Comparison of ENCODE assay signal across 16 mouse cellular contexts in the genomic region with DNA sequence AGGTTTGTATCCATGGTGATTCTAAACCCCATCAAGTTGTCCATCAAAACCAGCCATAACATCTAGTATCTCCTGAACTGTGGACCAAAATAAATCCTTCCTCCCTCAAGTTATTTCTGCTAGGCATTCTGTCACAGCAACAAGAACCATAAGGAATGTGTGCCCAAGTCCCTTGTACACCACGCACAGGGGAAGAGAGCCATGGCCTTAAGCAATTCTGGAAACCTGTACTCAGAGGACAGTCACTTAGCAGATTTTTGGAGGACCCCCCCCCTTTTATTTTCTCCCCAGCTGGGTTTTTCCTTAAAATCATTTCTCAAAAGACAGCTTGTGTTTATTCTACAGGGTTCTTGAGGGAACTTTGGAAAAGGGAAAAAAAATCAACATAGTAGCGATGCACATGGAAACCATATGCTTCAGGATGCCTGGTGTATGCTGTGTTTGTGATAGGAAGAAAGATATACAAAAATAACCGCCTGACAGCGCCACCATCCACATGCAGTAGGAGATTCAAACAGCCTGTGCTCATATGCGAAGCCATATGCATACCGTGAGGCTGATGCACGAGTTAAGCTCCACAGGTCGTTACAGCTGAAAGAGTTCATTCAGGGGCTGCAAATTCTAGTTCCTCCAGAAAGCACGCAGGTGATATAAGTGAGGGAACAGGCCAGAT.
DNase-seq lines count a peak whose midpoint lies in the region; ATAC-seq and TF ChIP-seq lines count a peak whose summit lies in the region.
"Had no signal": no experiment of that assay in that cellular context is flagged by ENCODE, and none has a peak within 500 bp of the region (broad histone marks: within the 10 kb centered on the region; RNA-seq: fewer than 3 reads in every experiment).

No protein-coding gene starts in this region.

- TF ChIP-seq EP300 in lung, postnatal 0 days (IDR thresholded peaks at IDR 0.05) = no peak
- no peak for TF ChIP-seq EP300 in liver, postnatal 0 days (IDR thresholded peaks at IDR 0.05; ENCODE audit: low read depth)

- H3K9ac ChIP-seq in forebrain, embryonic 15.5 days (replicated peaks) = no peak overlapping the region
- H3K9ac ChIP-seq in forebrain, embryonic 12.5 days = no peak overlapping the region
- no peak overlapping the region for H3K9ac ChIP-seq in lung, postnatal 0 days (replicated peaks; ENCODE audit: low read depth)
- no peak overlapping the region for H3K9ac ChIP-seq in liver, postnatal 0 days (replicated peaks)
- H3K9ac ChIP-seq: hindbrain, embryonic 13.5 days; intestine, embryonic 15.5 days; kidney, embryonic 15.5 days; neural tube, embryonic 12.5 days had no signal

- H3K27me3 ChIP-seq in forebrain, embryonic 15.5 days = no peaks in the 10 kb centered on the region
- H3K27me3 ChIP-seq in forebrain, embryonic 12.5 days = no peaks in the 10 kb centered on the region
- no peaks in the 10 kb centered on the region for H3K27me3 ChIP-seq in lung, postnatal 0 days (replicated peaks; ENCODE audit: insufficient read depth, low read length)
- no peaks in the 10 kb centered on the region for H3K27me3 ChIP-seq in liver, postnatal 0 days (ENCODE audit: insufficient read depth, low read length)
- H3K27me3 ChIP-seq: hindbrain, embryonic 13.5 days; intestine, embryonic 15.5 days; kidney, embryonic 15.5 days; neural tube, embryonic 12.5 days had no signal

- H3K27ac ChIP-seq in forebrain, embryonic 15.5 days (replicated peaks) = no peak overlapping the region
- no peak overlapping the region for H3K27ac ChIP-seq in forebrain, embryonic 12.5 days
- H3K27ac ChIP-seq in lung, postnatal 0 days (ENCODE audit: low read length) = no peak overlapping the region
- H3K27ac ChIP-seq in liver, postnatal 0 days (ENCODE audit: low read depth) = no peak overlapping the region
- H3K27ac ChIP-seq: heart, adult 2 months; hindbrain, embryonic 13.5 days; intestine, embryonic 15.5 days; kidney, embryonic 15.5 days; neural tube, embryonic 12.5 days had no signal

- H3K4me1 ChIP-seq in forebrain, embryonic 15.5 days = no peaks in the 10 kb centered on the region
- no peaks in the 10 kb centered on the region for H3K4me1 ChIP-seq in forebrain, embryonic 12.5 days
- no peaks in the 10 kb centered on the region for H3K4me1 ChIP-seq in lung, postnatal 0 days (ENCODE audit: insufficient read depth, low read depth, low read length)
- no peaks in the 10 kb centered on the region for H3K4me1 ChIP-seq in liver, postnatal 0 days (ENCODE audit: insufficient read depth)
- H3K4me1 ChIP-seq: hindbrain, embryonic 13.5 days; intestine, embryonic 15.5 days; kidney, embryonic 15.5 days; neural tube, embryonic 12.5 days had no signal

- TF ChIP-seq CTCF in lung, postnatal 0 days (IDR thresholded peaks at IDR 0.05) = no peak
- no peak for TF ChIP-seq CTCF in liver, postnatal 0 days (IDR thresholded peaks at IDR 0.05; ENCODE audit: low read depth)

- peak; percentile 71 for ATAC-seq in forebrain, embryonic 15.5 days (replicated peaks)
- ATAC-seq in forebrain, embryonic 12.5 days (ENCODE audit: low FRiP score) = no peak
- peak; percentile 41; the same call in 1 of the 2 replicates for ATAC-seq in lung, postnatal 0 days
- ATAC-seq in liver, postnatal 0 days = no peak
- ATAC-seq in erythroblast, adult 5-6 weeks (replicated peaks; ENCODE audit: low FRiP score, poor library complexity, severe bottlenecking) = no peak
- ATAC-seq: intestine, embryonic 15.5 days had no signal

- H3K36me3 ChIP-seq in forebrain, embryonic 15.5 days = no peaks in the 10 kb centered on the region
- H3K36me3 ChIP-seq in forebrain, embryonic 12.5 days (replicated peaks) = no peaks in the 10 kb centered on the region
- no peaks in the 10 kb centered on the region for H3K36me3 ChIP-seq in lung, postnatal 0 days (ENCODE audit: insufficient read depth, low read length)
- H3K36me3 ChIP-seq in liver, postnatal 0 days (replicated peaks; ENCODE audit: insufficient read depth, low read length) = no peaks in the 10 kb centered on the region
- H3K36me3 ChIP-seq: hindbrain, embryonic 13.5 days; intestine, embryonic 15.5 days; kidney, embryonic 15.5 days; neural tube, embryonic 12.5 days had no signal

- 75% methylated on average over 9 of the region's 9 CpGs for WGBS in forebrain, embryonic 15.5 days
- 90% methylated on average over 9 of the region's 9 CpGs for WGBS in forebrain, embryonic 12.5 days
- 58% methylated on average over 9 of the region's 9 CpGs for WGBS in lung, postnatal 0 days
- 83% methylated on average over 9 of the region's 9 CpGs for WGBS in liver, postnatal 0 days (ENCODE audit: insufficient replicate concordance)

- peak; percentile 59 for DNase-seq in lung, postnatal 0 days (ENCODE audit: low spot score)
- DNase-seq in lung, postnatal 25 days (ENCODE audit: low spot score) = no peak
- DNase-seq in layer of hippocampus, postnatal 10 days (ENCODE audit: low spot score in 2 of 2) = peak; percentile 10 to 19
- no peak for DNase-seq in liver, postnatal 0 days
- DNase-seq in embryo, embryonic 10.5 days (ENCODE audit: low spot score) = no peak
- DNase-seq: cerebellum, adult 2 months; heart, adult 2 months; lung, adult 2 months; thymus, postnatal 36 days had no signal

- H3K9me3 ChIP-seq in forebrain, embryonic 15.5 days = no peaks in the 10 kb centered on the region
- no peaks in the 10 kb centered on the region for H3K9me3 ChIP-seq in forebrain, embryonic 12.5 days
- no peaks in the 10 kb centered on the region for H3K9me3 ChIP-seq in lung, postnatal 0 days (ENCODE audit: low read length)
- H3K9me3 ChIP-seq in liver, postnatal 0 days (ENCODE audit: low read length) = no peaks in the 10 kb centered on the region
- H3K9me3 ChIP-seq: hindbrain, embryonic 13.5 days; intestine, embryonic 15.5 days; kidney, embryonic 15.5 days; neural tube, embryonic 12.5 days had no signal

- H3K4me3 ChIP-seq in forebrain, embryonic 15.5 days = no peak overlapping the region
- H3K4me3 ChIP-seq in forebrain, embryonic 12.5 days (replicated peaks) = no peak overlapping the region
- H3K4me3 ChIP-seq in lung, postnatal 0 days (ENCODE audit: low read depth, low read length) = no peak overlapping the region
- H3K4me3 ChIP-seq in liver, postnatal 0 days (ENCODE audit: low read depth, low read length) = no peak overlapping the region
- H3K4me3 ChIP-seq: heart, adult 2 months; hindbrain, embryonic 13.5 days; intestine, embryonic 15.5 days; kidney, embryonic 15.5 days; neural tube, embryonic 12.5 days had no signal

- no peak overlapping the region for H3K4me2 ChIP-seq in forebrain, embryonic 15.5 days (replicated peaks)
- H3K4me2 ChIP-seq in forebrain, embryonic 12.5 days = no peak overlapping the region
- no peak overlapping the region for H3K4me2 ChIP-seq in lung, postnatal 0 days (replicated peaks; ENCODE audit: low read depth, low read length)
- H3K4me2 ChIP-seq in liver, postnatal 0 days (ENCODE audit: low read depth, low read length) = no peak overlapping the region
- H3K4me2 ChIP-seq: hindbrain, embryonic 13.5 days; intestine, embryonic 15.5 days; kidney, embryonic 15.5 days; neural tube, embryonic 12.5 days had no signal

Comparison
In these comparisons a context has a peak if more than half of its experiments do, and no peak if none do; other contexts are left out.
1. ATAC-seq: peak in forebrain, embryonic 15.5 days (single experiment) and lung, postnatal 0 days (single experiment); none in forebrain, embryonic 12.5 days (single experiment), liver, postnatal 0 days (single experiment) and erythroblast, adult 5-6 weeks (single experiment).
2. DNase-seq: peak in lung, postnatal 0 days (single experiment) and layer of hippocampus, postnatal 10 days (2 of 2); none in lung, postnatal 25 days (single experiment), liver, postnatal 0 days (single experiment) and embryo, embryonic 10.5 days (single experiment).